Mouse (Mus musculus): ENCODE data around the gene Pi16. TPM values are rescaled to one million over a fixed set of nuclear protein-coding genes. Genes with fewer than 3 reads are reported as not detected.

Gene Pi16
- polyA plus RNA-seq, 1 experiment = 4.2 TPM

DNA sequence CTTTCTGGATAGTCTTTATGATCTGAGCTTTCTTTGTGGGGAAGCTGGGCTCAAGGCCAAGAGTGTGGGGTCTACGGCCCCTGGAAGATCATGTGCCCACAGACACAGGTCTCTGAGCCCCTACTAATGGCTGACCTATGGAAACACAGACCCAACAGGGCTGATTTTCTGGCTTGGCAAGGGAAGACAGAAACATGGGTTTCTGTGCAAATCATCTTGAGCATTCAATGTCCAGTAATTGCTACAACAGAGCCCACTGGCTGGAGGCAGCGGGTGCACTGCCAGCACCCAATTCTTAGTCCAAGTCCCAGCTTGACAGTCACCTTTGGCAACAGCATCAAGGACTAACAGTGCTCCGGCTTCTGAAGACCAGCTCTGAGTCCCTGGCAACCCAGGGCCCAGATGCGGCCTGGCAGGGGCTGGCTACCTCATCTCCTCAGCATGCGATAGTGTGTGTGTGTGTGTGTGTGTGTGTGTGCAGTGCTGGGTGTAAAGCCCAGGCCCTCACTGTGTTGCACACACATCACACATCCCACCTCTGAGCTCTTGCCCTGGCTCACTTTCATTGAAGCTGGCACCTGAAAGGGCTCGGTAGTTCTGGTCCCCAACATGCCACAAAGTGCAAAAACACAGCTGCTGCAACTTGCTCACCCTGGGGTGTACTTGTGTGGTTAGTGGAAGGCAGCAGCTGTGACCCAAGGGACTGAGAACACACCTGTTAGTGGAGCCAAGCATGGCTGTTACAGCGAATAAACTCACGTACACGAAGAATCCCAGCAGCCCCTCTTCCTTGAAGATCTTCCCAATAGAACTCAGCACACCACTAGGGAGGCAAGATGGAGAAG is 20.7 kb downstream of the Pi16 start:
- H3K36me3 ChIP-seq (ENCODE audit: control insufficient read depth, insufficient read depth, low read length) = peaks cover 39% of the 10 kb centered on the region
- 67% methylated on average over 9 of the region's 9 CpGs for WGBS
- H3K4me1 ChIP-seq (ENCODE audit: control insufficient read depth, insufficient read depth, insufficient read length) = peaks cover 18% of the 10 kb centered on the region; the same call in 1 of the 2 replicates
- TF ChIP-seq POLR2A (IDR thresholded peaks at IDR 0.05; ENCODE audit: low read depth, low read length) (no peak), CTCF (IDR thresholded peaks at IDR 0.05; ENCODE audit: extremely low read depth, insufficient read depth, insufficient read length, insufficient replicate concordance) (no peak)
- H3K4me3 ChIP-seq (ENCODE audit: extremely low read depth, insufficient read depth, insufficient read length) = no peak overlapping the region
- H3K27me3 ChIP-seq (ENCODE audit: control insufficient read depth, insufficient read depth, low read length) = no peaks in the 10 kb centered on the region
- DNase-seq (ENCODE audit: low read depth in 1 of 2, low spot score in 2 of 2) = no peak
- H3K27ac ChIP-seq (ENCODE audit: insufficient read depth, low read length) = no peak overlapping the region

DNA sequence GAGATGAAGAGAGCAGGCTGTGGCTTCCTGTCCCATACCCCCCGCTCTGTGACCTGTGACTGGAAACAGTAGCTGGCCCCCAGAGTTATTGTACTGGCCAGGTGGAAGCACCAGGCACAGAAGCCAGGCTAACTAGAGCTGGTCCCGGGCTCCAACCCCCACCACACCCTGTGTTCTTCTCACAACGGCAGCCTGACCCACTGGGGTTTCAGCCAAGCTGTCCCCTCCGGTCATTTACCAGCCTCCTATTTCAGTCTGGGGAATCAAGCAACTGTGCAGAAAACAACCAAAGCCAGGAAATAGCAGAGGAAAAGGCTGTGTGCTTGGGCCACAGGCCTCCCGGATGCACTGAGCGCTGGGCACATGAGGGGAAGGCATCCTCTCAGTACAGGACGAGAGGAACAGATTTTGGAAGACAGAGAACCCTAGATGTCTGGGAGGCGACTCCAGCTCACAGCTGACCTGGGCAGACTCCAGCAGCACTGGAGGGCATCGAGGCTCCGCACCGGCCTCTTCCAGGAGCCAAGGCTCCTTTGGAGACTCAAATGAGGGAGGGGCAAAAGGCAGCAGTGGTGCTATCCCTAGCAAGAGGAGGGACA is 21.8 kb downstream of the Pi16 start:
- Histone ChIP-seq H3K4me3 (ENCODE audit: extremely low read depth, insufficient read depth, insufficient read length) (no peak overlapping the region), H3K27ac (ENCODE audit: insufficient read depth, low read length) (no peak overlapping the region), H3K4me1 (ENCODE audit: control insufficient read depth, insufficient read depth, insufficient read length) (peaks cover 18% of the 10 kb centered on the region; the same call in 1 of the 2 replicates), H3K27me3 (ENCODE audit: control insufficient read depth, insufficient read depth, low read length) (no peaks in the 10 kb centered on the region), H3K36me3 (ENCODE audit: control insufficient read depth, insufficient read depth, low read length) (peaks cover 31% of the 10 kb centered on the region)
- DNase-seq (ENCODE audit: low read depth in 1 of 2, low spot score in 2 of 2) = no peak
- TF ChIP-seq POLR2A (IDR thresholded peaks at IDR 0.05; ENCODE audit: low read depth, low read length) = no peak
- no peak for TF ChIP-seq CTCF (IDR thresholded peaks at IDR 0.05; ENCODE audit: extremely low read depth, insufficient read depth, insufficient read length, insufficient replicate concordance)
- 60% methylated on average over 11 of the region's 11 CpGs for WGBS

DNA sequence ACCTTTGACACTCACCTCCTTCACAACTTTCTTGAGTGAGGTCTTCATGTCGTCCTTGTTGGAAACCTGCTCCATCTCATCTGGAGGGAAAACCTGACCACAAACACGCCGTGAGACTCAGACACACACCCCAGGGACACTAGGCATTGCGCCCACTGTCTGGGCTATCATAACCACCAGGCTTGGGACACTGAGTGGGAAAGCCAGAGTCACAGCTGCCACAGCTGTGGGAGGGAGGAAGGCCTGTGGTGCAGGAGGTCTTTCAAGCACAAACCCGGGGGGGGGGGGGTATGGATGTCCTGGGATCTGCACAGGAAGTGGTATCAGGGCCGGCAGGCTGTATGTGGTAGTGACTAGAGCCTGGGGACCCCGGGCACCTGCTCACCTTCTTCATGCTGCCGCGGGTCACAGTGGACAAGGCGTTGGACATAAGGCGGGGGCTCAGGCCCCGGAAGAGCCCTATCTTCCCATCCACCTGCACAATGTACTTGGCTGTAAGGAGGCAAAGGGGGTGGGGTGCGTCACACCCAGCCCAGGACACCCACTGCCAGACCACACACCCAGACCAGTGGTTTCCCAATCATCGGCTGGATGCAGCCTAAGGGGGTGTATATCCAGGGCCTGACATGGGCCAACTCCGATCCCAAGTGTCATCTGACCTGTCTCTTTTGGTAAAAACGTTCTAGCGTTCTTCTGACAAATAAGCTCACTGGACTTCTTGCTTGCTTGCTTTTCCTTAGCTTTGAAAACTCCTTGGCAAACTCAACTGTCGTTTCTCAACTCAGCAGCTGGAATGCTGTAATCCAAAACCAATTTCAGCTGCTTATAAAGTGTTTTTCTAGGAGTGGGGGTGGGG is 23.2 kb downstream of the Pi16 start:
- Histone ChIP-seq H3K4me1 (ENCODE audit: control insufficient read depth, insufficient read depth, insufficient read length) (peaks cover 18% of the 10 kb centered on the region; the same call in 1 of the 2 replicates), H3K27ac (ENCODE audit: insufficient read depth, low read length) (no peak overlapping the region), H3K27me3 (ENCODE audit: control insufficient read depth, insufficient read depth, low read length) (no peaks in the 10 kb centered on the region), H3K4me3 (ENCODE audit: extremely low read depth, insufficient read depth, insufficient read length) (no peak overlapping the region), H3K36me3 (ENCODE audit: control insufficient read depth, insufficient read depth, low read length) (peaks cover 22% of the 10 kb centered on the region)
- TF ChIP-seq CTCF (IDR thresholded peaks at IDR 0.05; ENCODE audit: extremely low read depth, insufficient read depth, insufficient read length, insufficient replicate concordance) (no peak), POLR2A (IDR thresholded peaks at IDR 0.05; ENCODE audit: low read depth, low read length) (no peak)
- 72% methylated on average over 18 of the region's 18 CpGs for WGBS
- DNase-seq (ENCODE audit: low read depth in 1 of 2, low spot score in 2 of 2) = no peak

GRCm38 (mm10) chr17:29341591-29342003 is 24.1 kb downstream of the Pi16 start:
- no peak overlapping the region for H3K4me3 ChIP-seq (ENCODE audit: extremely low read depth, insufficient read depth, insufficient read length)
- no peaks in the 10 kb centered on the region for H3K27me3 ChIP-seq (ENCODE audit: control insufficient read depth, insufficient read depth, low read length)
- peaks cover 15% of the 10 kb centered on the region for H3K36me3 ChIP-seq (ENCODE audit: control insufficient read depth, insufficient read depth, low read length)
- DNase-seq (ENCODE audit: low read depth in 1 of 2, low spot score in 2 of 2) = peak in 1 of 2 experiments; percentile 55
- TF ChIP-seq POLR2A (IDR thresholded peaks at IDR 0.05; ENCODE audit: low read depth, low read length) = no peak
- no peak for TF ChIP-seq CTCF (IDR thresholded peaks at IDR 0.05; ENCODE audit: extremely low read depth, insufficient read depth, insufficient read length, insufficient replicate concordance)
- WGBS = 45% methylated on average over 9 of the region's 9 CpGs
- H3K27ac ChIP-seq (ENCODE audit: insufficient read depth, low read length) = no peak overlapping the region; the same call in 1 of the 2 replicates
- H3K4me1 ChIP-seq (ENCODE audit: control insufficient read depth, insufficient read depth, insufficient read length) = peaks cover 23% of the 10 kb centered on the region; the same call in 1 of the 2 replicates

DNA sequence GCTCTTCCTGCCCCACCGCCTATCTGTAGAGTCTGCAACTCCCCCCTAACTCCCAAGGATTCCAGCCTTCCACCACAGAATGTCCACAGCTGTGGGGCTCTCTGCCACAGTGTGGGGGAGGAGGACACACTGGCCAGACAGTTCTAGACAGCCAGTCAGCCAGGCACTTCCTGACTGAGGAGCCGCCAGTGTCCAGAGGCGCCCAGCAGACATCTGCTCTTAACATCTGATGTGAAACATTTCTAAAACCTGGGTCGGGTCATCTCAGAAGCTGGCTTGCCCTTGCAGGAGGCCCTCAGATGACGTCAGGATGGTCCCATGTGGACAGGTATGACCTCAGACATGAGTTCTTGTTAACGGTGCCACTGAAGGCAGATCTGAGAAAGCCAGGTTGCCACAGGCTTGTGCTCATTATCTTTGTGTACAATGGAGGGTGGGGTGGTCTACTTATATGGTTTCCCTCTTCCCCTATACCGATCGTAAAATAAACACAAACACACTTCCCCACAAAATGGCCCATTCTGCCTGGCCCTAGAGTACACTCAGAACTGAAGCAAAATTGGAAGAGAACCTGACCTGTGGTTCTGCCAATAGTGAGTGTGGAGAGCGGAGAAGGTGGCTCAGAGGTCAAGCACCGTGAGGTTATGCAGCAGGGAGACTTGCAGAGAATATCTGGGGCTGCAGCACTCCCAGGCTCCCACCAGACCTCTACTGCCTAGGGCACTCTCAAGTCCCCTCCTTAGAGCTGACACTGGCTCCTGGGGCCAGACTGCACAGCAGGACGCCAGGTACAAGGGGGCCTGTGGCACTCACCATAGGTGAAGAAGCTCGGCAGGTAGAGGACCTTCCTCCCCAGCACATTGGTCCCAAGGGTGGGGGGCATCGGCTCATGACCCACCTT is 24.8 kb downstream of the Pi16 start:
- no peaks in the 10 kb centered on the region for H3K27me3 ChIP-seq (ENCODE audit: control insufficient read depth, insufficient read depth, low read length)
- no peak overlapping the region; the same call in 1 of the 2 replicates for H3K27ac ChIP-seq (ENCODE audit: insufficient read depth, low read length)
- DNase-seq (ENCODE audit: low read depth in 1 of 2, low spot score in 2 of 2) = no peak
- no peak for TF ChIP-seq POLR2A (IDR thresholded peaks at IDR 0.05; ENCODE audit: low read depth, low read length)
- TF ChIP-seq CTCF (IDR thresholded peaks at IDR 0.05; ENCODE audit: extremely low read depth, insufficient read depth, insufficient read length, insufficient replicate concordance) = no peak
- peaks cover 11% of the 10 kb centered on the region for H3K36me3 ChIP-seq (ENCODE audit: control insufficient read depth, insufficient read depth, low read length)
- H3K4me3 ChIP-seq (ENCODE audit: extremely low read depth, insufficient read depth, insufficient read length) = no peak overlapping the region
- 75% methylated on average over 13 of the region's 13 CpGs for WGBS
- peaks cover 24% of the 10 kb centered on the region; the same call in 1 of the 2 replicates for H3K4me1 ChIP-seq (ENCODE audit: control insufficient read depth, insufficient read depth, insufficient read length)

DNA sequence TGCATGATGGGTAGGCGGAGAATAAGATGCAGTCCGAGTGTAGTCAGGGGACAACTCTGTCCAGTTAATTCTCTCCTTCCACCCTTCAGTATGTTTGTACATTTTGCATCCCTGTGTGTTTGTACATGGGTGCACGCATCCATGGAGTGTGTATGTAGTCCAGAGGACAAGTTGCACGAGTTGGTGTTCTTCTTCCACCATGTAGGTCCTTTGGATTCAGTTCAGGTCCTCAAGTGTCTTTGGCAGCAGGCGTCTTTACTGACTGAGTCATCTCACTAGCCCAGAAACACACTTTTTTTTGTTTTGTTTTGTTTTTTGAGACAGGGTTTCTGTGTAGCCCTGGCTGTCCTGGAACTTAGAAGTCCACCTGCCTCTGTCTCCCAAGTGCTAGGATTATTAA is 25.8 kb downstream of the Pi16 start:
- Histone ChIP-seq H3K4me1 (ENCODE audit: control insufficient read depth, insufficient read depth, insufficient read length) (peaks cover 27% of the 10 kb centered on the region; the same call in 1 of the 2 replicates), H3K36me3 (ENCODE audit: control insufficient read depth, insufficient read depth, low read length) (peaks cover 5% of the 10 kb centered on the region), H3K27me3 (ENCODE audit: control insufficient read depth, insufficient read depth, low read length) (no peaks in the 10 kb centered on the region), H3K27ac (ENCODE audit: insufficient read depth, low read length) (no peak overlapping the region), H3K4me3 (ENCODE audit: extremely low read depth, insufficient read depth, insufficient read length) (no peak overlapping the region)
- DNase-seq (ENCODE audit: low read depth in 1 of 2, low spot score in 2 of 2) = no peak
- 88% methylated on average over 5 of the region's 5 CpGs for WGBS
- TF ChIP-seq CTCF (IDR thresholded peaks at IDR 0.05; ENCODE audit: extremely low read depth, insufficient read depth, insufficient read length, insufficient replicate concordance) = no peak
- no peak for TF ChIP-seq POLR2A (IDR thresholded peaks at IDR 0.05; ENCODE audit: low read depth, low read length)
